Mouse (Mus musculus): ENCODE measurements around the gene Ccdc69. TPM values are rescaled to one million over a fixed set of nuclear protein-coding genes. Genes with fewer than 3 reads are reported as not detected.

The Ccdc69 gene
- total and polyA plus RNA-seq, 3 experiments = 0.31 to 0.42 TPM; not detected in 1

DNA sequence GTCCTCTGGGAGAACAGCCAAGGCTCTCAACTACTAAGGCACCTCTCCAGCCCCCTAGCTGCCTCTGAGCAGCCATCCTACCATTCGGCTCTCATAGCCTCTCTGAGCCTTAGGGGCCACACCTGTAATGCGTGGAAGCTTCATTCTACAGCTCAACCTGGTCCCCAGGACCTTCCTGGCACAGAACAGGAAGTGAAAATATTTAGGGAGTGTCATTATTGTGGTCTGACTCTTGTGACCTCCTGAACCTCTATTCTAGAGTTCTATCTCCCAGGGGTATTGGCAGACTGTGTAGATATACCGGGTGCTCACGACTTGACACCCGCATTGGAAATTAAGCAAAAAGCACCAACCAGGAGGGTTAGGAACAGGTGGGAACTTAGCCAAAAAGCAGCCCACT is 1.7 kb downstream of the Ccdc69 start:
- peaks cover 8 to 9% of the 10 kb centered on the region in 2 experiments for H3K27me3 ChIP-seq (ENCODE audit: control insufficient read depth in 1 of 2, insufficient read depth in 2 of 2, low read length in 2 of 2)
- H3K27ac ChIP-seq (ENCODE audit: control insufficient read depth, low read depth, low read length) = no peak overlapping the region
- no peak overlapping the region for H3K9ac ChIP-seq (ENCODE audit: control insufficient read depth, low read depth, low read length, poor library complexity, severe bottlenecking)
- H3K4me3 ChIP-seq (ENCODE audit: control insufficient read depth in 1 of 2, insufficient read depth in 1 of 2, low read depth in 2 of 2, low read length in 2 of 2) = no peak overlapping the region
- no peak for TF ChIP-seq MYB (IDR thresholded peaks at IDR 0.05; ENCODE audit: low read depth, low read length)
- H3K36me3 ChIP-seq (ENCODE audit: control insufficient read depth in 1 of 2, insufficient read depth in 2 of 2, low read length in 2 of 2) = no peaks in the 10 kb centered on the region
- no peaks in the 10 kb centered on the region for H3K9me3 ChIP-seq (replicated peaks; ENCODE audit: insufficient read depth, low read length)
- H3K4me1 ChIP-seq (ENCODE audit: control insufficient read depth in 1 of 2, insufficient read depth in 2 of 2, low read length in 2 of 2) = no peaks in the 10 kb centered on the region; a peak in 1 of 4 replicates
- no peaks in the 10 kb centered on the region for H3K79me2 ChIP-seq (ENCODE audit: control insufficient read depth, insufficient read depth, low read length, poor library complexity)
- DNase-seq (ENCODE audit: low read depth, low spot score) = no peak

DNA sequence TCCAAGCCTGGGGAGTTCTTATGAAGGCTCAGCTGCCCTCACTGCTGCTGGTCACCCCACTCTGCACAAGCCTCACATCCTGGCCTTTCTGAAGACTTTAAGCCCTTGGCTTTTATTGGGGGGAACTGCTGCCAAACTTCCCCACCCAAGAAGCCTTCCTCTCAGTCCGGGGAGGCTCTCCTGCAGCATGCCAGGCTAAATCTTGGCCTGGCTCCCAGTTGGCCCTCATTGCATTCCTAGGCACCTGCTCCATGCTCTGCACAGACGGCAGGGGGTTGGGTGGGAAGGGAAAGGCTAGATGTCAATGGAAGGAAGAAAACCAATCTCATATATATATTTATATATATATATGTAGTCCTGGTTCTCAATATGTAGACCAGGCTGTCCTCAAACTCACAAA is 2.3 kb downstream of the Ccdc69 start:
- no peak overlapping the region for H3K9ac ChIP-seq (ENCODE audit: control insufficient read depth, low read depth, low read length, poor library complexity, severe bottlenecking)
- no peak for DNase-seq (ENCODE audit: low read depth, low spot score)
- H3K27me3 ChIP-seq (ENCODE audit: control insufficient read depth in 1 of 2, insufficient read depth in 2 of 2, low read length in 2 of 2) = peaks cover 3 to 6% of the 10 kb centered on the region in 2 experiments
- no peaks in the 10 kb centered on the region for H3K36me3 ChIP-seq (ENCODE audit: control insufficient read depth in 1 of 2, insufficient read depth in 2 of 2, low read length in 2 of 2)
- TF ChIP-seq RAD21 (IDR thresholded peaks at IDR 0.05; ENCODE audit: low read depth, low read length) = no peak
- TF ChIP-seq HCFC1 (IDR thresholded peaks at IDR 0.05; ENCODE audit: low read depth, low read length) = no peak
- TF ChIP-seq USF1 (IDR thresholded peaks at IDR 0.05; ENCODE audit: low read depth, low read length) = no peak
- no peak for TF ChIP-seq E2F4 (IDR thresholded peaks at IDR 0.05; ENCODE audit: borderline replicate concordance, low read depth, low read length)
- TF ChIP-seq MAX (IDR thresholded peaks at IDR 0.05; ENCODE audit: low read length) = no peak
- no peaks in the 10 kb centered on the region; a peak in 1 of 4 replicates for H3K4me1 ChIP-seq (ENCODE audit: control insufficient read depth in 1 of 2, insufficient read depth in 2 of 2, low read length in 2 of 2)
- H3K9me3 ChIP-seq (replicated peaks; ENCODE audit: insufficient read depth, low read length) = no peaks in the 10 kb centered on the region
- H3K79me2 ChIP-seq (ENCODE audit: control insufficient read depth, insufficient read depth, low read length, poor library complexity) = no peaks in the 10 kb centered on the region
- no peak overlapping the region for H3K27ac ChIP-seq (ENCODE audit: control insufficient read depth, low read depth, low read length)
- no peak overlapping the region for H3K4me3 ChIP-seq (ENCODE audit: control insufficient read depth in 1 of 2, insufficient read depth in 1 of 2, low read depth in 2 of 2, low read length in 2 of 2)

DNA sequence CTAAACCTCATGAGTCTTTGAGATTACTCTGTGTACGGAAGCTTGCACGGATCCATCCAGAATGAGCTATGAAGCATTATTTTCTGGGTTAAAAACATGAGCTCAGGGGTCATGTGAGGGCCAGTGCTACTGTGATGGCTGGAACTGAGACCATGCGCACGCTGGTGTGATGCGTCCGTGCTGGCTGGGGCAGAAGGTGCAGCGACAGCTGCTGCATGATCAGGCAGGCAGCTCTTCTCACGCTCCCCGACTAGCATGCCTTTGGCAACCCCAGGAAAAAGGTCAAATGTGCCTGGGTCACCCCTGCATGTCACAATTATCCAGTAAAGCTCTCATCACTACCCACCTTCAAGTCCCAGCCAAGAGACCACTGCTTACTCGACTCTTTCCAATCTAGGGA is 4.7 kb downstream of the Ccdc69 start:
- H3K4me3 ChIP-seq (ENCODE audit: control insufficient read depth in 1 of 2, insufficient read depth in 1 of 2, low read depth in 2 of 2, low read length in 2 of 2) = no peak overlapping the region
- TF ChIP-seq CHD2 (IDR thresholded peaks at IDR 0.05; ENCODE audit: low read length) (no peak), MAZ (IDR thresholded peaks at IDR 0.05; ENCODE audit: low read depth, low read length) (no peak), ZKSCAN1 (IDR thresholded peaks at IDR 0.05; ENCODE audit: low read depth, low read length) (no peak), POLR2A (IDR thresholded peaks at IDR 0.05; ENCODE audit: control insufficient read depth in 1 of 2, insufficient read depth in 1 of 2, low read depth in 1 of 2, low read length in 2 of 2, poor library complexity in 1 of 2) (no peak), ELF1 (IDR thresholded peaks at IDR 0.05; ENCODE audit: low read depth, low read length) (no peak), POLR2AphosphoS2 (IDR thresholded peaks at IDR 0.05; ENCODE audit: low read length) (no peak)

More for the DNA sequence above, 4.7 kb downstream of the Ccdc69 start:
- peaks cover 0 to 6% of the 10 kb centered on the region in 2 experiments for H3K27me3 ChIP-seq (ENCODE audit: control insufficient read depth in 1 of 2, insufficient read depth in 2 of 2, low read length in 2 of 2)
- no peak overlapping the region for H3K9ac ChIP-seq (ENCODE audit: control insufficient read depth, low read depth, low read length, poor library complexity, severe bottlenecking)
- no peak for DNase-seq (ENCODE audit: low read depth, low spot score)
- no peak overlapping the region for H3K27ac ChIP-seq (ENCODE audit: control insufficient read depth, low read depth, low read length)
- H3K79me2 ChIP-seq (ENCODE audit: control insufficient read depth, insufficient read depth, low read length, poor library complexity) = no peaks in the 10 kb centered on the region
- no peaks in the 10 kb centered on the region for H3K9me3 ChIP-seq (replicated peaks; ENCODE audit: insufficient read depth, low read length)
- H3K36me3 ChIP-seq (ENCODE audit: control insufficient read depth in 1 of 2, insufficient read depth in 2 of 2, low read length in 2 of 2) = no peaks in the 10 kb centered on the region
- no peaks in the 10 kb centered on the region; a peak in 1 of 4 replicates for H3K4me1 ChIP-seq (ENCODE audit: control insufficient read depth in 1 of 2, insufficient read depth in 2 of 2, low read length in 2 of 2)

Data from MEL (cell line).